Mouse (Mus musculus) spleen, adult 12 weeks (tissue): ENCODE data around the gene Miga1.
A peak's percentile ranks its signal among the peaks of the same experiment; 100 is the strongest.

ENCODE experiments used
- DNase-seq: peaks from one replicate; pipeline ENCODE4 v3.0.0; 2022; ENCODE audit warnings: low spot score

Miga1 gene

GRCm38 (mm10) chr3:152284759-152285158 lies 55.4 kb downstream of the Miga1 start:
- DNase-seq: no peak

GRCm38 (mm10) chr3:152284306-152284705 lies 55.9 kb downstream of the Miga1 start:
- no peak for DNase-seq

- no peak for DNase-seq
Observed at GRCm38 (mm10) chr3:152282126-152282525, 58.1 kb downstream of the Miga1 start.

GRCm38 (mm10) chr3:152278431-152278830 lies 61.8 kb downstream of the Miga1 start:
- no peak for DNase-seq

DNA sequence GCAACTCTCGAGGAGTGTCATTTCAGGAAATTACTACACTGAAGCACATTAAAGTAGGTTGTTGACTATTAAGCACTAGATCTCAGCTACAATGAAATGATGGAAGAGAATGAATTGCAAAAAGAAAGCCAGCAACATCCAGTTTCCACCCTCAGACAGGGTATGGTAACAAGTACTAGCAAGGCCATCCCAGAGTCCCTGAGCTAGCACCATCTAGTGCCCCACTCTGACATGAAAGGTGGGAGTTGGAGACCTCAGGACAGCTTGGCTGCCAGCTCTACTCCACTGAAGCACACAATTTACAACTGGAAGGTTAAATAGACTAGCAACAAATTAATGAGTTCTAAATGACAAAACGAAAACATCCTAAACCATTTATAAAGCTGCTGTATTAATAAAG lies 62.3 kb downstream of the Miga1 start:
- DNase-seq: no peak

GRCm38 (mm10) chr3:152276935-152277334 lies 63.3 kb downstream of the Miga1 start:
- no peak for DNase-seq

DNA sequence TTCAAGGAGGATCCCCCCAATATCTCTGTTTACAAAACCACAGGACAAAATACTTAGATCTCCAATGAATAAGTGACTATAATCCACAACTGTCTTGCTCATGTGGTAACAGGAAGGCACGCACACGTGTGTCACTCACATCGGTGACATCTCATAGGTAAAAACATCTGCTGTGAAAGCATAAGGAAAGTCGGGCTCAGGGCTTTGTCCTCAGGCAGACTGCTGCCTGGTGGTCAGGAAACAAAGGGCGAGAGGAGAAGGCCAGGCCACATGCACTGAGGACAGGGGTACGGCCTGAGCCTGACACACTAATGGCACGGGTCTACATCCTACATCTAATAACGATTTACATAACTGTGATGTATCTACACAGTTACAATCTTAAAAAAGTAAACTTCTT lies 65.2 kb downstream of the Miga1 start:
- DNase-seq: no peak

DNA sequence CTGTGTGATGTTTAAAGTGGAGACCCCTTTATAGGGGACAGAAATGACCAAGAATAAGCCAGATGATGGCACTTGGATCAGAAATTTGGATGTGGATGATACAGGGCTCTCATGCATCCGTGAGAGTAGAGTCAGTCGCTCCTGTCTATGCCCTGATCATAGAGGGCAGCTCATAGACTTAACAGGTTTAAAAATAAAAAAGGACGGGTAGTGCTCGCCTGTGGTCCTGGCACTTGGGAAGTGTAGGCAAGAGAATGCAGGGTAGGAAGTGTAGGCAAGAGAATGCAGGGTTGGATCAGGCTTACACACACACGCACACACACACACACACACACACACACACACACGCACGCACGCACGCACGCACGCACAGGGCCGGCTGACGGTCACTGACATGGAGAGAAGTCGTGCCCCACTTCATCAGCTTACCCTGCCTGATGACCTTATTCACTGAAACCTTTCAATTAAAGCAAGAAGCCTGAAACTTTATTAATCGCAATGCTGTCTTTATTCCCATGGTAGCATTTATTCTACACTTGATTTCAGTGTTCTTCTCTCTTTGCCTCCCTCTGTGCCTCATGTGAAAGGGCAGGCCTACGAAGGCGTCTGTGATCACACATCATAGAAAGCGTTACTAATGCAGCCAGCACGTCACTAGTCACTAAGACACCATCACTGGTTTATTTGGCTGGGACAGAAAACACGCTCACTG lies 67.1 kb downstream of the Miga1 start:
- no peak for DNase-seq

DNA sequence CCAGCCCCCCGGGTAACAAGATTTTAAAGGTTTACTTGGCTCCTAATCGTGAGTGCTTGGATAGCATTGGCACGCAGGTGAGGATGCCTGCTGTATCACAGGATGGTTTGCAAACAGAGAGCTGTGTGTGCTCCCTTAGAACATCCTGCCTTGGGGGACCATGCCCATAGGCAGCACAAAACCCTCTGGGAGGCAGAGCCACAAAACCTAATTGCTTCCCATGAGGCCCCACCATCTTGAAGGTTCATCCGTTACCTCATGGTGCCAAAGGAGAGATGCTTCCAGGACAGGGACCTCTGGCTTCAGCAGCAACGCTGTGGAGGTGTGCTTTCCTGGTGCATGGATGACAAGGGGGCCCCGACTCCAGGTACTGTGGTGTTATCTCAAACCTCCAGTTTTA lies 68.3 kb downstream of the Miga1 start:
- no peak for DNase-seq

- no peak for DNase-seq
Observed at GRCm38 (mm10) chr3:152271071-152271710, 69.0 kb downstream of the Miga1 start.

- no peak for DNase-seq
Observed at GRCm38 (mm10) chr3:152268099-152268498, 72.1 kb downstream of the Miga1 start.

- DNase-seq: no peak
Observed at GRCm38 (mm10) chr3:152266036-152266421, 74.2 kb downstream of the Miga1 start, which contains the start of gene Nexn. Gene Nexn (minus strand): TSS chr3:152266350.

DNA sequence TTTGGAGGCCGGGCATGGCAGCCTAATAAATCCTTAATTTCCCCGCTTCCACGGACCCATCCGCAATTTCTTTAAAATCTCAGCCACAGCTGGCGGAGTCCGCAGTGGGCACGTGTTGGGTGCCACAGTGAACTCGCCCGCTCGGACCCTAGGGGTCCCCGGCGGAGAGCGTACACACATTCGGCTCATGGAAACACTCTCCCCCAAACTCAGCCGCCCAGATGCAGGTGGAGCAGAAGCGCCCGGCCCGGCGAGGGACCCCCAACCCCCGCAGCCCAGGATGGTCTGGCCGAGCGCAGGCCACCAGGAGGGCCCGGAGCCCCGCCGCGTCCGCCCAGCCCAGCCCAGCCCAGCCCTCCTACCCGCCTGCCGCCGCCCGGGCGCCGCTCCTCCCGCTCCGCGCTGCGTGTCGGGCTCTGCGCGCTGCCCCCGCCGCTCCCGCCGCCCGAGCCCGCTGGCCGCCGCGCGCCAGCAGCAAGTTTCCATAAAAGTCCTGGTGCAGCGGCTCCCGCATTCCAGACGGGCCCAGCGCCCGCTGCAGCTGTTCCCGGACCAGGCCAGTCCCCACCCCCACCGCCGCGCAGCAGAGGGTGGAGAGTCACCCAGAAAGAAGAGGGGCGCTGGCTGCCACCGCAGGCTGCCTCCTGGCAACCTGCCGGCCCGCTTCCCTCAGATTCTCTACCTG lies 74.7 kb downstream of the Miga1 start:
- DNase-seq: no peak

DNA sequence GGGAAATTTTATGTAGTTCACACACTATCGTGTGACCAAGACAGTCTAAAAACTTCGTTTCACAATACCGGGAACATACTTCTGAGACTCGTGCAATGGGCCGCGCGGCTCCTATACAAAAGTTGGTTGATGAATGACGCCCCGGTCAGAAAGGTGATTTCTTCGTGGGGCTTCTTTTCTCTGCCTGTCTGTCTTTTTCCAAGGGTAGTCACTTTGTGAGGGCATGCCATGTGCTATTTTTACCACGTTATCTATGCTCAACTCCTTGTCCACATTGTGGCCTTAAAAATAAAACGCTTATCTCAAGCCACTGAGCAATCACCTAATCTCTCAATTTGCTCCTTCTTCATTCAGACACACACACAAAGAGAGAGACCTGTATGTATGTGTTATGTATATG lies 75.4 kb downstream of the Miga1 start:
- DNase-seq: no peak

DNA sequence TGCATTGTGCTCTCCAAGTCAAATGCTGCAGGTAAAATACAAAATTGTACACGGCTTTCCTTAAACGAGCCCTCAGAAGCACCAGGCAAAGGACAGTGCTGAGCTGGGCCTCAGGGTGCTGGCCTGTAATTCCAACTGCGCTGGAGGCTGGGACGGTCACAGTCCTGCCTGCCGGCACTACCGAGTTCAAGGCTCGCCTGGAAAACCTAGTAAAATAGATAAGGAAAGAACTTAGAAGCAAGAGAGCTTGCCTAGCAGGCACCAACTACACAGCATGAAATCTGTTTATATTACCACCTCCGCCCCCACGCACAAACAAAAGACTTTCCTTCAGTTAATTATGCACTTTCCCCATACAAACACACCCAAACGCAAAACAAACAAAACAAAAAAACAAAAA lies 75.8 kb downstream of the Miga1 start:
- DNase-seq: no peak

DNA sequence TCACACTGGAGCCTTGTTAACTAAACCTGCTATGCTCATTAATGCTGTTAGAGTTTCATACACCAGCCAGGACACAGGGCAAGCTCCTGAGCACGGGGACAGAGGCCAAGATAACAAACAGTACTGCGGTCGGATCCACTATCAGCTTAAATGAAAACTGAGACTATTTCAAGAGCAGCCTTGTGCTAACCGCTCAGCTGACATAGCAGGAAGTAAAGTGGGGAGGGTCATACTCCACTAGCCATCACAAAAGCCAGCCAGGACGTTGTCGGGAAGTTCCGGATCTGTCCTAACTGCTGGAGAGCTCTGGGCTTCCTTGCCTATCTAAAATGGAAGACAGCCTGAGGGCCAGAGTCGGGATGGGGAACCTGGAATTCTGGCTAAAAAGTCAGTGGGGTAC lies 78.3 kb downstream of the Miga1 start:
- no peak for DNase-seq

DNA sequence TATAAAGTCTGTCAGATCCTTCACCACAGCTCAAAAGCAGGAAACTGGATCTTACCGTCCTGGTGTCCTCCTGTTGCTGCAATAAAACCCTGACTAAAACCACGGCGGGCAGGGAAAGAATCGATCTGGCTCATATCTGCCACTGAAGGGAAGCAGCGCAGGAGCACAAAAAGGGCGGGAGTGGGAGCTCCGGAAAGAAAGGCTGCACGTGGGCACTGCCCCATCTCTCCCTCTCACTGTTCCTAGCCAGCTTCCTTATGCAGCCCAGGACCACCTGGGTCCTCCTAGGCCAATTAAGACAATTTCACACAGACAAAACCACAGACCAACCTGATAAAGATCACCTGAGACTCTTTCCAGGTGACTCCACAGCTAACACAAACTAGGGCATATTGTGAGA lies 78.8 kb downstream of the Miga1 start:
- no peak for DNase-seq

DNA sequence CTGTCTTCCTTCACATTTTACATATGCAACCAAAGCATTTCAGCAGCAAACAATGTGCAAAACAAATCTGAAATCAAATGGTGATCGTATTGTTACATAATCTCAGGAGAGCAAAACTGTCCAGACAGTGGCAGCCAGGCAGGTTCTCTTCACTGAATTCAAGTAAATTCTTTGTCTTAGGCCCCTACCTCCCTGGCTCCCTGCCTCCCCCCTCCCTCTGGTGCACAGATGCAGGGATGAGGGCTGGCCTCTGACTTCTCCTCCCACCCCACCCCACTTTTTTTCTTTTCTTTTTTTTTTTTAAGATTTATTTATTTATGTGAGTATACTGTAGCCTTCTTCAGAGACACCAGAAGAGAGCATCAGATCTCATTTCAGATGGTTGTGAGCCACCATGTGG lies 79.8 kb downstream of the Miga1 start:
- no peak for DNase-seq

DNA sequence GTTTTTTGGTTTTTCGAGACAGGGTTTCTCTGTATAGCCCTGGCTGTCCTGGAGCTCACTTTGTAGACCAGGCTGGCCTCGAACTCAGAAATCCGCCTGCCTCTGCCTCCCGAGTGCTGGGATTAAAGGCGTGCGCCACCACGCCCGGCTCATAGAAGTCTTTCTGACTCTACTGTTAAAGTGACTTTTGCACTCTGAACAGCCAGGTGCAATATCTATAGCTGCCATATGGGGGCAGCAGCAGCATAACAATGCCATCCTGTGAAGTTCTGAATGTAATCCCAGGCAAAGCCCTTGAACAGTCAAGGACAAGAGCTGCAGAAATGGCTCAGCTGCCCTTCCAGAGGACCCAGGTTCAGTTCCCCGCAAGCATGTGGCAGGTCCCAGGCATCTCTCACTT lies 80.8 kb downstream of the Miga1 start:
- peak; percentile 32 for DNase-seq

GRCm38 (mm10) chr3:152257528-152257927 lies 82.7 kb downstream of the Miga1 start:
- no peak for DNase-seq

DNA sequence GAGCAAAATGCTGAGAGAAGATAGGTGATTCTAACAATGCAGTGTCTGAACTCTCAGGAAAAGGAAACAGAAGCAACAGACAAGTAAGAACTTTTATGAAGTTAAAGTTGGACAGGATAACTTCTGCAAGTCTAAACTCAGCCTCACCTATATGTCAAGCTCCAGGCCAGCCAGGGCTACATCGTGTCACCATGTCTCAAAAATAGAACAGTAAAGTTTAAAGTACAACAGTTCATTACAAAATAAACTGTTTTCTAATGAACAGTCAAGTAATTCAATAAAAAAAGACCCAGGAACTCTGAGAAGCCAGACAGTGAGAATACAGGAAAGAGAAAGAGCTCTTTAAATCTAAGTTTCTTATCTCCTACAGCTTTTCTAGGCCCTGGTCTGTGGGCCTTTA lies 89.7 kb downstream of the Miga1 start:
- no peak for DNase-seq

DNA sequence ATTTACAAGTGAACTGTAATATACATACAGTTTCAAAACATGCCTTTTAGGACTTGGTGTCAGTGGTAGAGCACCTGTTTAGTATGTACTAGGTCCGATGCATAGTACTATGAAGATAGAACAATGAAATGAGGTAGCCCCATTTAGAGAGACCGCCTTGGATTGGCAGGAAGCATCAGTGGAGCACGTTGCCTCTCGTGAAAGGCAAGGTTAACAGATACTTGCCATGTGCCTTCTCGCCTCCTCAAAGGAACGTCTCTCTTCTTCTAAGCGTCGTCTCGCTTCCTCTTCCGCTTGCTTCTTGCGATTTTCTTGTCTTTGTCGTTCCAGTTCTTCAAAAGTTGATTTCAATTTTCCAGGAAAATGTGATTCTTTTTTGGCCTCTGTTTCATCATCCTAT lies 92.5 kb downstream of the Miga1 start:
- no peak for DNase-seq

- no peak for DNase-seq
Observed at GRCm38 (mm10) chr3:152245273-152245910, 94.8 kb downstream of the Miga1 start.
